Mouse (Mus musculus) ovary, postnatal 10 days (tissue): ENCODE measurements around the gene Disc1.

ENCODE experiments used
- DNase-seq: peaks from one replicate; pipeline ENCODE4 v3.0.0; 2022; ENCODE audit warnings: low spot score

Gene Disc1

DNA sequence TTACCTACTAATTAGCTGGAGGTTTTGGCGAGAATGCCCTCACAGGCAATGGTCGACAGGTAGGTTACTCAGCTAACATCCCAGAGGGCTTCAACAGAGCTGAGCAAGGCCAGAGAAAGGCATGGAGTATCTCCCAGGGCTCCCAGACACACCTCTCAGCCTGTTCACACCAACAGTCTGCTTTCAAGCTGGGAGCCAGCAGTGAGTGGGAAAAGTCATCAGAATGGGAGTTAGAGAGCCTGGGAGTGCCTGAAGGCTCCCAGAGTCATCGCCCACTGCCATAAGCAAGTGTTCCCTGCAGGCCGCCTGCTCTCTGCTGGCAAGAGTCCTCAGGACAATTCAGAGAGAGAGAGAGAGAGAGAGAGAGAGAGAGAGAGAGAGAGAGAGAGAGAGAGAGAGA lies 167.1 kb downstream of the Disc1 start:
- DNase-seq: no peak

DNA sequence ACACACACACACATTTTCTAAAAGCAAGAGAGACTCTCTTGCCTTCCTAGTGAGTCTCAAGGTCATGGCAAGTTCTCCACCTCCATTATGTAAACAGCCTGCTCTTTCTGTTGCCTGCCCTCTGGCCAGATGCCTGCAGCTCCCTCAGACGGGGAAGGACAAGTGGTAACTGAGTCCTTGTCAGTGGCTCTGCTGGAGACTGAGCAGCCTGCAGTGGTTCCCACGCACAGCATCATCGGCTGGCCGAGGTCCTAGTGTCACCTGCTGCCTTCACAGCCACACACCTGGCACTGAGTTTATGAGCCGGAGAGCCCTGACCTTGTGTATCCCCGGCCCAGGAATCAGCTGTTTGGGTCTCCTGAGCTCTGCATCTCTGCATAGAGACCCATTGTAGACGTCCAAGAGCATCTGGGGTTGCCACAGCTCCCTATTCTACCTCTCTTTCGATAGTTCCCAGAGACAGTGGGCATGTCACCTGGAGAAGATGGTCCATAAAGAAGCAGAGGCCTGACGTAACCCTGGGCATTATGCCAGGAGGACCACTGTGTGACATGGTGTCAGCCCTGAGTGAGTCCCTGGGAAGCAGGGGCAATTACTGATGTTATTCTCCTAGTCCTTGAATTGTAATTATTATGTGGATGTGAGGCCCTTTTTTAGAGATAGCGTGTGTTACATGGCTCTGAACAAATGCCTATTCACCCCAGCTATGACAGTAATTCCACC lies 169.2 kb downstream of the Disc1 start:
- DNase-seq: no peak

DNA sequence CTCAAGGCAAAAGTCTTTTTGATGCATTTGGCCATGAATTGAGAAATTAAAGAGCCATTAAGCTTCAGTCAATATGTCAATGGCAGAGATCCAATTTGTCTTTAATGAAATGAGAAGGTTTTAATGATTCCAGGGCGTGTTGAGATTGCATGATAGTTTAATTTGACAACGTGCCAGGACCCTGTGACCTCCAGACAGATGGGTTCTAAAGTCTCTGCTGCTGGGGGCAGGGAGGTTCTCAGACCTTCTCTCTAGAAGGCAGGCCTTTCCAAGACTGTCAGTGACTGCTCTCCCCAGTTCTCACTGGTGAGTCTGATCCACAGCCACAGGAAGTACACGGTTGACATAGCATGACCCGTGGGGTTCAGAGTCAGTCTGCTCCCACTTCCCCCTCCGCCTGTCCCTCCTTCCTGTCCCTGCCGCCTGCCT lies 170.3 kb downstream of the Disc1 start:
- DNase-seq: no peak

DNA sequence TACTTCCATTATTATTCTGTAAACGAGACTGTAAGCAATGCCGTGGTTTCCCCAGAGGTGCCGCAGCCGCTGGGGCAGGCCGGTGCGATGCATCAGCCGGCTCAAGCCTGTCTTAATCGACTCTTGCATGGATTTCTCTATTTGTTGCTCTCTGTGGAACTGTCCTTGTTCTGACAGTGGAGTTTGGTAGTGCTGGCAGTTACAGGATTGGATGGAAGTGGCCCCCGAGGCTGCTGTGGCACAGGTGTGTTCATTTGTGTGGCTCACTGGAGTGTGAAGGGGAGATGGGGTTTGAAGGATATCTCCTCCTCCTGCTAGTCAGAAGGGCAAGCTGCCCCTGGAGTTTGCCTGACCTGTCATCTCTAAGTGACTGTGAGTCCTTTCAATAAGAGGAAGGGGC lies 171.3 kb downstream of the Disc1 start:
- no peak for DNase-seq

DNA sequence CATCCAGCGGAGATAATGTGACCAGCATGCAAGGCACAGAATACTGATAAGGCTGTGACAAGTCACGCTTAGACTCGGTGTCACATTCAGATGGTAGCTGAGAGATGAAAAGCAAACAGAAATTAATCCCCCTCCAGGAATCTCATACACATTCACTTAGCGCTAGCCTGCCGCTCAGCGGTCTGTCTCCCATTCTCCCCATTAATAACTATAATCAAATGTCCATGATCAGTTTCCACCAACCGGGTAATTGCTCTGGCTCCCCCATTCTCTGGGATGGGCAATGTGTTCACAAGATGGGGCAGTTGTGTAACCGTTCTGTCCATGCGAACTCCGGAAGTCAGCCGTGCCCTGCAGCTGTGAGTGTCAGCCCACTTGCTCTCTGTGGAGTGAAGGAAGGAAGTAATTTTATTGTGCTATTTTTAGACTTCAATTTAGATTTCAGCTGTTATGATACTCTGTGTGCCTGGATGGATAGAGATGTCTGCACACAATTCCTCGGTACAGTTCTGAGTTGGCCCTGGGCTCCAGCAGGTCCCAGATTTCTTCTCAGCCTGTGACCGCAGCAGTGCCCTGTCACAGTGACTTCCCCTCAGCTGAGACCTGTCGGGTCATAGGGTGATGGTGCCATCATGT lies 173.1 kb downstream of the Disc1 start:
- no peak for DNase-seq

DNA sequence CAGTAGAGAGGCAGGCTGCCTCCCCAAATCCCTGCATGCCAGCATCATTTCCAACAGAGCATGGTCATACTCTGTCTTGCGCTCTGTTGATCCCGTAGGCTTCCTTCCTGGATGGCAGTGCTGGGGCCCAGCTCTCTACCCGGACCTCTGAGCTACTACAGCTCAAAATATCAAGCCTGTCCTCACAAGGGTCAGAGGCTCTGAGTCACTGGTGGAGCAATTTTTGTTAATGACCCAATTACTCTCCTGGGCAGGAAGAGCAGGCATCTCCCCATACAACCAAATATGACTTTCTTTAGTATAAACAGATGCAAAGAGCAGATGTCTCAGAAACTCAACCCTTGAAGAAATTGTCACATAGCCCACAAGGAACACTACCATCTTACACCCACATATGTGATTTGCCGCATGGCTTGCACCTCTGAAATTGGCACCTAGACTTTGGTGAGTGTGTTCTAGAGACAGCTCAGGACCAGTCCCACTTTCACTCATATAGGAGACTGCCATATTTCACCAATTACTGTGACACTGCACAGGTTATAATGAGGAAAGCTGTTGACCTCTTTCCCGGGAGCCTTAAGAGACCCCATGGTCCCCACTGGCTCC lies 176.6 kb downstream of the Disc1 start:
- no peak for DNase-seq

DNA sequence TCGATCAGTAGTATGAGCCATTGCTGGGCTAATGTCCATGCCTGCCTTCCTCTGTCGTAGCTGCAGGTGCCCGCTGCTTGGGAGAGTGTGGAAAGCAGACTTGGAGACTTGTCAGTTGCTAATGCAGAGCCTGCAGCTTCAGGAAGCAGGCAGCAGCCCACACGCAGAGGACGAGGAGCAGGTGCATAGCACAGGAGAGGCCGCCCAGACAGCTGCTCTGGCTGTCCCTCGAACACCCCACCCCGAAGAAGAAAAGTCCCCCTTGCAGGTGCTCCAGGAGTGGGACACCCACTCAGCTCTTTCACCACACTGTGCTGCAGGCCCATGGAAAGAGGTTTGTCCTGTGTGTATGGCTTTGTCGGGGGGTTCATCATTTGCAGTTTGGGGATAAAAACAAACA lies 178.7 kb downstream of the Disc1 start:
- DNase-seq: no peak

DNA sequence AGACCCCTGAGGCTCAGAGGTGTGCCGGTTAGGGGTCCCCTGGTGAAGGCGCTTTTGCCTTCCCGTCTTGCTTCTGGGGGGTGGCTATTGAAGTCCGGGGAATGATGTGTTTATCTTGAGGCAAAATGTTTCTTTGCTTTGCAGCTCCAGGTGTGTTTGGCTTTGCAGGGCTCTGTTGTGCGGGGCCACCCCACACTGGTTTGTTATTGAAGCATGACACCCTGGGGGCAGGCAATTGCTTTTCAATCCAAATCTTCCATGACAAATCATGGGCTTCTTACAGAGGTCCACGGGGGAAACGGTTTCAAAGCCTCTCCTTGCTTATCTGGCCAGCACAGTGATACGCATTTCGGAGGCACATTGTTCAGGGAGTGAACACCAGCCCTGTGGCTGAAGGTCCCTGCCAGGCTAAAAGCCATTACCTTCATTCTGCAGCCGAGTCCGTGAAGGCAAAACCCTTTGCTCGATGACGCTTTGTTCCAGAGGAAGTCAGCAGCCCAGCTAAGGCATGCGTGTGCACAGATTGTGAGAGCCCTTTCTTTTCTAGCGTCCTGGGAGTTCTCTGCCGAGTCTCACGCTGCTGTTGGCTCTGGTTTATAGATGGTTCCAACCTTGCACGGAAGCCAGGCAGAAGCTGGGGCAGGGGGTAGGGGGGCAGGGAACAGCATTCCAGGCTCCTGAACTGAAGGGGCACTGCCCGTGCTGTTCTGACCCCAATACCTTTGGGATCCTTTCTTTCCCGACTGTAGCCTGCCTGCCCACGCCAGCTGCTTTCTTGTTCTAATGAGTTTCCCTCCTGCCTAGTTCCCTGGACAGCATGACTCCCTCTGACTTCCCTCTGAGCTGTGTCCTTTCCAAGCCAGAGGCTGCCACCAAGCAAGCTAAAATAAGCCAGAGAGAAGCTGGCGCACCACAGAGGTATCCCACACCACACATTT lies 182.2 kb downstream of the Disc1 start:
- DNase-seq: no peak

DNA sequence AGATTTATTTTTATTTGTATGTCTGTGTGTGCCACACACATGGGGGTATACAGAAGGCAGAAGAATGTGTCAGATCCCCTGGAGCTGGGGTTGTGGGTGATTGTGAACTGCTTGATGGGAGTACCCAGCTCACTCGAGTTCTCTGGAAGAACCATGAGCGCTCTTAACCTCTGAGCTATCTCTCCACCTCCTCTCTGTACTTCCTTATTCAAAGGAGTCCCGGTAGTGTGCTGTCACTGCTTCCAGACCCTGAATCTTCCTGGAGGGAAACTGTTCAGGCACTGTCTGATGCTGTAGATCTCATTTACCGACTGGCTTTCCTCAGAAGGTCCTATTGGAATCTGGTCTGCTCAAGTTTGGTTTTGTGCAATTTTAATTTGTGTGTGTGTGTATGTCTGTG lies 186.8 kb downstream of the Disc1 start:
- DNase-seq: no peak

DNA sequence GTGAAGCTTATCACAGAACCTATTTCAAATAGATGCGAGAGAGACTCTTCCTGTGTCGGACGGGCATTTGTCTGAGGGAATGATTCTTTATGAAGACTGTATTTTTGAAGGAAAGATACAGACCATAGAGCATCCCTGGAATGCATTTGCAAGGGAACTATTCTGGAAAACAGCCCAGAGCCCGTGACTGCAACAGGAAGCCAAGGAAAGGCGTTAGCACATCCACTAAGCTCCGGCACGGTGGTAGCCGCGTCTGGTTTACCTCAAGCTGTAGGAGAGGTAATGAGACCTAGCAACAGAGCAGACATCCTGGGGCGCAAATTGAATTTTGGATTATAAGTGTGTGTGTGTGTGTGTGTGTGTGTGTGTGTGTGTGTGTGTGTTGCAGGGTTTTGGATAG lies 188.4 kb downstream of the Disc1 start:
- no peak for DNase-seq

DNA sequence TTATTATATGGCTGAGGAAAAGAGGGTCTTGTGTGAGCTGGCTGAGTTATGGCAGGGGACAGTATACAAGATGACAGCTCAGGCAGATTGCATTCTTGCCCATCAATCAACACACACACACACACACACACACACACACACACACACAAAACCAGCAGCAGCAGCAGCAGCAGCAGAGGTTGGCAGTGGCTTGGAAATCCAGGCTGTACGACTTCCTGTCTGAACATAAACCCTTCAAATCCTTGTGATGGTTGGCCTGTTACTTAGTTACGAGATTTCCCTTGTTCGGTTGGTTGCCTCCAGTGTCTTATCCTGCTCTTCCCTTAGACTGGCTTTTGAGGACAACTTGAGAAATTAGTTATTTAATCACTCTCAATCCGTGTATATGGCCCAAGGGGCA lies 188.9 kb downstream of the Disc1 start:
- DNase-seq: no peak

DNA sequence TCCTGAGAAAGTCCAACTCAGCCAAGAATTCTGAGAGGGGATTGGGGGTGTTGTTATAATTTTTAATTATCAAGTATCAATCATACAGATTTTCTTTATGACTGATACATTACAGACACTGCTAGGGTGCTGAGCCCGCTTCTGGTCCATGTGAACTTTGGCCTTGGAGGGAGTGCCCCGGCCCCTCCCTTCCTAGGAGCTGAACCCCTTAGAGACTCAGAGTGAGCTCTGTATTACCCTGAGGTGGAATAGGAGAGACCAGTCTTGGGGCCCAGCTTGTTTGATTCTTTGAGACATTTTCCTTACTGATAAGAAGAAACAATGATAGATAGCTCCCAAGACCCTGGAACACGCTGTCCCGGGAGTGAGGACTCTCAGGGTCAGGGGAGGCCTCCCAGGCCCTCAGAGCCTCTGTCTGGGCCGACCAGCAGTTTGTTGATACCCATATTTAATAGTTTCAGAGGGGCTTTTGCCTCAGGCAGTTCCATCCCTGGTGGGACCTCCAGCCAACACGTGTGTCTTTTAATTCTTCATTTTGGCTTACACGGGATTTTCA lies 192.8 kb downstream of the Disc1 start:
- DNase-seq: no peak

DNA sequence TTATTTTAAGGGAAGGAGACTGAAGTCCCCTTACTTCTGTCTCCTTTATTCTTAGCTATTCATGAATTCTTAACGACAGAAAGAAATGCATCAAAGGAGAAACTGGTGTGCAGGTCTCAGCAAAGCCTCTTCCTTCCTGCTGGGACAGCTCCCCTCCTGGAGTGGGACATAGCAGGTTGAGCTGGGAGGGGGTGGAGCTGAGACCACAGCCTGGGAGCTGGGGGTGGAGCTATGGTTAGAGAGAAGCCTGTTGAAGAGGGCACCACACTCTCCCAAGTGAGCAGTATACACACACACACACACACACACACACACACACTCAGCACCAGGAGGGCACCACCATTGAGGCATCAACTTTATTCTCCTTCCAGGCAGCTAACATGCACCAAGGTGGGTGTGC lies 193.4 kb downstream of the Disc1 start:
- no peak for DNase-seq

DNA sequence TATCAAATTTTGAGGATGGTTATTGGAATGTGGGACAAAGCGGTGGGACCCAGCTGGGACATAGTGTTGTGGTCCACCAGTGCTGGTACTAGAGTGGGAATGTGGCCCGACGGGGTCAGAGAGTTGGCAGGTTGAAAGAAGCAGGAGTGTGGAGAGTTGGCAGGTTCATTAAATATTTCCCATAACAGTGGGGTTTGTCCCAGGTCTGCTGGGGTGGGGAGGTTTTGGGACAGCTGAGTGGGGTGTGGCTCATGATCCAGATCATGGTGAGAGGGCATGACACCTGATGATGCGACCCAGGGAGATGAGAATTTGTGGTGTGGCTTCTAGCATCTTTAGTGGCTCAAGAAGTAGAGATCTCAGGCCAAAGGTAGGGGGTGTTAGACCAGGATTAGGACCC lies 199.0 kb downstream of the Disc1 start:
- DNase-seq: no peak

DNA sequence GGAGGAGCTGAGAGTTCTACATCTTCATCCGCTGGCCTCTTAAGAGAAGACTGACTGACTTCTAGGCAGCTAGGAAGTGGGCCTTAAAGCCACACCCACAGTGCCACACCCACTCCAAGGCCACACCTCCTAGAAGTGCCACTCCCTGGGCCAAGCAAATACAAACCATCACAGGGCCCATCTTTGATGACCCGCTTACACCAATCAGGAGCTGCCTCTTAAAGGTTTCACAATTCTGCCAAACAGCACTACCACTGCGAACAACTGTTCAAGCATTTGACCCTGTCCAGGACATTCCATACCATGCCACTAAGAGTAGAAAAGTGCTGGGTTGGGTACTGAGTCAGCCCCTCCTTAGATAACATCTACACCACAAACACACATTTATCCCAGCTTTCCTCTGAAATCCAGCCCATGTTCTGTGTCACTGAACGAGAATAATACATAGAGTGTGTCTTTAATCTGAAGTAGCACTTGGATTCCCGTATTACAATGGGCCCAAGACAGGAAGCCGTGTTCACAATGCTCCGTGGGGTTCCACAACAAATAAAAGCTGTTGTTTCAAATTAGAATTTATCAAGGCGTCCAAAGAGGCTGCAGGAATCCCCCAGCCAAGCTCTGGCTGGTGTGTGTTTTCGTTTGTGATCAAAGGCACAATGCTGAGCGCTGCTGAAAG lies 199.6 kb downstream of the Disc1 start:
- no peak for DNase-seq

DNA sequence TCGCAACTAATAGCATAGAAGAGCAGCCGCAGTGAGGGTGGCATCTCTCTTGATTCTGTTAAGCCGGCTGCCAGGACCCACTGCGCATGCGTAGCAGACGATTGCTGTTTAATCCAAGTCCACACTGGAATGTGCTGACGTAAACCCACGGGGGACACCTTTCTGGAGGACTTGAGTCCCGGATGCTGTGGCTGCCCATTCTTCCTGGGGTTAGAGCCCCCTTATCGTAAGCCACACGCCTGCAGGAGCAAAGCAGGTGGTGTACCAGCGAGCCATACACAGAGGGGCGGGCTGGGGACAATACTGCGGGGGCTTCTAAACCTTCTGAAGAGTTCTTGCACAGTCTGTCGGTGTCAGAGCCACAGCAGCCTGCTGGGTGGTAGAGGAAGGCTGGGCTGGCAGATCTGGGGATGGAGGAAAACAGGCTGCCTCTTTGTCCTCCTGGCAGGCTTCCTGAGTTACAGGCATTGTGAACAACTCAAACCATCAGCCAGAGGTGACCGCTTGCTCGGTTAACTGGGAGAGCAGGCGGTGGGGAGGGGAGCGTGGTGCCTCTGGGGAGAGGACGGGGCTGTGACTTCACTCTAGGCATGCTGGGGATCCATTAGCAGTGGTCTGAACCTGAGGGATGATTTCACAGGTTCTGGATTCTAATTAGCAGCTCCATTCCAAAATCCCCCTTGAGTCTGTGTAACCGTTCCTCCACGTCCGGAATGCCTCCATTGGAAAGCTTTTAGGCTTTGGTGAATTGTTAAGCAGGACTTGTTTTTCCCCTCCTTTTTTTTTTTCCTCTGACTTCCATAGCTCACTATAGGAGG lies 200.4 kb downstream of the Disc1 start:
- DNase-seq: peak; percentile 49

DNA sequence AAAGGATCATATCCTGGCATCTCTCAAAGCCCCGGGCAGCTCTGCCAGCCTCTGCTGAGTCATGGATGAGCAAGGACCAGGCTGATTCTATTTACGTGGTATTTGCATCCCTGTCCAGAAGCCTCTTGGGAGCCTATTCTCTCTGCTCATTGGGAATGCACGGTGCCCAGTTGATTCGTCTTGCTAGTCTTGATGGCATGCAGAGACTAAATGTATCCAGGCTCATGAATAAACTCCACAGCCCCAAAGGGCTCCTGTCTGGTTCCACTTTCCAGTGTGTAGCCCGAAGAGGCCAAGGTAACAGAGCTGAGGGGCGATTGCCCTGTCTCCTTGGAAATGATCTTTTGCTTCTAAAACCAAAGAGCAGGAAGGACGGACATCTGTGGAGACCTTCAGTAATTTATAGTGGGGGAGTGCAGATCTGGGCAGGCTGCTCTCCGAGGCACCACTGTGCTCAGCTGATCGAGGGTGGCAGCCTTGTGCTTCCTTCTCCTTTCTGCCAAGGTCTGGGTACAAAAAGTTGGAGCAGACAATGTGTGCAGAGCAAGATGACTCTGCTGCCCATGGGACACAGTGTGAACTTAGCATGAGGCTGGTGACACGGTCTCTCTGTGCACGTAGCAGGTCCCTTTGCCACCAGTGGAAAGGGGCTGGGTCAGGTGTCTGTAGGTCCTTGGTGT lies 201.2 kb downstream of the Disc1 start:
- no peak for DNase-seq

DNA sequence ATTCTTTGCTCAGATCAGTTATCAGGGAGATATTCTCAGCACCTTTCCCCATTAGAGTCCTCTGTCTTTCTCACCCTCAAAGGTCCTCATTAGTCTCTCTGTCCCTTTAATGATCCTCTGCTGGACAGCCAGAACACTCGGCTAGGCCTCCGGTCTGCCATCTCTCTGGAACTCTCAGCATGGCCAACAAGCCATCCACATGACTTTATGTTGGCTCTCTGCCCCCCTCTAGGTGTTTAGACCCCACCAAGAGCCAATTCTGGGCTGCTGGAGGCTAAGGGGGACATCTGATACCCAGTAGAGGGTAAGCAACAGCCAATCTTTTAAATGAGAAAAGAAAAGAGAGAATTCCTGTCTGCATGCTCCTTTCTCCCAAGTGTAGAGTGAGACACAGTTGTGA lies 203.7 kb downstream of the Disc1 start:
- DNase-seq: no peak

DNA sequence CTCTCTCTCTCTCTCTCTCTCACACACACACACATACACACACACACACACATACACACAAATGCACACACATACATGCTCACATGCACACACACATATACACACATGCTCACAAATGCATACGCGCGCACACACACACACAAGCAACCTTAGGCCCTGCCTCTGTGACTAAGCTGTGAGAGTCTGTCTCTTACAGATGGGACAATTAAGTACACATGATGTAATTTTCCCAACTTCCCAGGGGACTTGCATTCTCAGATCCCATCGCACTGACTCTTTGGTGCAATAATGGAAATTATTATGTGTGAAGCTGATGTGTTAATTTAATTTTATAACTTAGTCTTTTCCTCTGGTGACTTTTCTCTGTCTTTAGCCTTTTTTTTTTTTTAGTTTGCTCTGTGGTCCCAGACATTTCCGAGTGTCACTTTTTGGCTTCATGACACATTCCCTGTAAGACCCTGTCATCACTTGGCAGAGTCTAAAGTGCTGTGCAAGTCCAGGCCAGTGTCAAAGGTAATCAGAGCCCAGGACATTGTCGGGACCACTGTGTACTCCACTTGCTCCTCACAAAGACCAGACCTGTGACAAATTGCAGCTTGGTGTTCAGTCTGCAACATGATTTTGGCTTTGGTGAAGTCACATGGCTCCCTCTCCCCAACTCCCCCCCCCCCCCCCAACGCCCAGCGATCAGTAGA lies 205.0 kb downstream of the Disc1 start:
- DNase-seq: no peak
